Mouse (Mus musculus): ENCODE data around the gene Nrxn3. TPM values are rescaled to one million over a fixed set of nuclear protein-coding genes. Genes with fewer than 3 reads are reported as not detected.

The Nrxn3 gene
- polyA plus RNA-seq, 1 experiment, result 0.47 TPM

GRCm38 (mm10) chr12:89035984-89036618 lies 313.4 kb downstream of the Nrxn3 start:
- H3K4me1 ChIP-seq (ENCODE audit: control insufficient read depth, insufficient read depth, insufficient read length, low read length), result no peaks in the 10 kb centered on the region
- 64% methylated on average over 4 of the region's 4 CpGs for WGBS
- H3K4me3 ChIP-seq (ENCODE audit: low read depth, low read length), result no peak overlapping the region
- no peaks in the 10 kb centered on the region for H3K36me3 ChIP-seq (ENCODE audit: control insufficient read depth, insufficient read depth, low read length)
- H3K27me3 ChIP-seq (ENCODE audit: control insufficient read depth, insufficient read depth, low read length), result no peaks in the 10 kb centered on the region
- no peak overlapping the region for H3K27ac ChIP-seq (ENCODE audit: insufficient read depth, low read depth, low read length)
- TF ChIP-seq CTCF (IDR thresholded peaks at IDR 0.05; ENCODE audit: extremely low read depth, insufficient read length, insufficient replicate concordance, low read depth, low read length), result no peak
- TF ChIP-seq POLR2A (IDR thresholded peaks at IDR 0.05; ENCODE audit: low read depth, low read length), result no peak

DNA sequence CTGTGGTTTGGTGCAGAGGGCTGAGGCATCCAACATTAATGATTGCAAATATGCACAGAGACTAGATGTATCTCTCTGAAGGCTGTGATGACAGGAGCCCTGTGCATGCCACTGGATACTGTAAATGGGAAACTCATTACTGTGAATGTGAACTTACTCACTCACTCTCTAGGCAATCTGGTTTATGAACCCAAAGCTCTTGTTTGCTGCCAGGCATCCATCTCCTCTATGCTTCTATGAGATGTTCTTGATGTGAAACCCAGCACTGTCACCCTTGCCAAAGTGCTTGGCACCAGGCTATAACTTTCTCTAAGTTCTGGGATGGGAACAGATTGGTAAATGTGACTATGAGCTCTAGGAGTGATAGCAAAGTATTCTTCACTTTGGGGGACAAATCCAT lies 317.5 kb downstream of the Nrxn3 start:
- Histone ChIP-seq H3K4me3 (ENCODE audit: low read depth, low read length) (no peak overlapping the region), H3K27me3 (ENCODE audit: control insufficient read depth, insufficient read depth, low read length) (no peaks in the 10 kb centered on the region), H3K27ac (ENCODE audit: insufficient read depth, low read depth, low read length) (no peak overlapping the region), H3K4me1 (ENCODE audit: control insufficient read depth, insufficient read depth, insufficient read length, low read length) (no peaks in the 10 kb centered on the region), H3K36me3 (ENCODE audit: control insufficient read depth, insufficient read depth, low read length) (no peaks in the 10 kb centered on the region)
- TF ChIP-seq CTCF (IDR thresholded peaks at IDR 0.05; ENCODE audit: extremely low read depth, insufficient read length, insufficient replicate concordance, low read depth, low read length), result no peak
- no peak for TF ChIP-seq POLR2A (IDR thresholded peaks at IDR 0.05; ENCODE audit: low read depth, low read length)

GRCm38 (mm10) chr12:89041429-89042107 lies 318.9 kb downstream of the Nrxn3 start:
- H3K4me3 ChIP-seq (ENCODE audit: low read depth, low read length), result no peak overlapping the region
- no peak overlapping the region for H3K27ac ChIP-seq (ENCODE audit: insufficient read depth, low read depth, low read length)
- WGBS, result 71% methylated on average over 2 of the region's 2 CpGs
- H3K36me3 ChIP-seq (ENCODE audit: control insufficient read depth, insufficient read depth, low read length), result no peaks in the 10 kb centered on the region
- H3K27me3 ChIP-seq (ENCODE audit: control insufficient read depth, insufficient read depth, low read length), result no peaks in the 10 kb centered on the region
- H3K4me1 ChIP-seq (ENCODE audit: control insufficient read depth, insufficient read depth, insufficient read length, low read length), result no peaks in the 10 kb centered on the region
- no peak for TF ChIP-seq CTCF (IDR thresholded peaks at IDR 0.05; ENCODE audit: extremely low read depth, insufficient read length, insufficient replicate concordance, low read depth, low read length)
- no peak for TF ChIP-seq POLR2A (IDR thresholded peaks at IDR 0.05; ENCODE audit: low read depth, low read length)

DNA sequence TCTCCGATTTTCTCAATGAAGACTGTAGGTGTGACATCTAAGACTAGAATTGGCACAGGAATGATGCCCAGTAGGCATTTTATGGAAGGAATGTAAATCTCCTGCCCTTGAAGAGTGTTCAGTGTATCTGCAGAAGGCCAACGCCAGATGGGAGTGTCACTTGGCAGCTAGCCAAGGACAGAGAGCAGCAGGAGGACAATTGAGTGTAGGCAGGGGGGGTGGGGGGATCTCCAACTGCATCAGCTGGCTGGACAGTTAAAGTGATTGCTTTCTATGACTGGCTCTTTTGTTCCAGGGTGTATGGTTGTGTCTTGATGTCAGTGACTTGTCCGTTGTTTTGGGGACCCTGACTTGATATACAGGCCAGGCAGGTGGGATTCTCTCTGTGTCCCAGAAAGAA lies 326.6 kb downstream of the Nrxn3 start:
- Histone ChIP-seq H3K4me3 (ENCODE audit: low read depth, low read length) (no peak overlapping the region), H3K36me3 (ENCODE audit: control insufficient read depth, insufficient read depth, low read length) (no peaks in the 10 kb centered on the region), H3K27ac (ENCODE audit: insufficient read depth, low read depth, low read length) (no peak overlapping the region), H3K4me1 (ENCODE audit: control insufficient read depth, insufficient read depth, insufficient read length, low read length) (no peaks in the 10 kb centered on the region), H3K27me3 (ENCODE audit: control insufficient read depth, insufficient read depth, low read length) (no peaks in the 10 kb centered on the region)
- TF ChIP-seq POLR2A (IDR thresholded peaks at IDR 0.05; ENCODE audit: low read depth, low read length) (no peak), CTCF (IDR thresholded peaks at IDR 0.05; ENCODE audit: extremely low read depth, insufficient read length, insufficient replicate concordance, low read depth, low read length) (no peak)
- 41% methylated on average over 3 of the region's 3 CpGs for WGBS

DNA sequence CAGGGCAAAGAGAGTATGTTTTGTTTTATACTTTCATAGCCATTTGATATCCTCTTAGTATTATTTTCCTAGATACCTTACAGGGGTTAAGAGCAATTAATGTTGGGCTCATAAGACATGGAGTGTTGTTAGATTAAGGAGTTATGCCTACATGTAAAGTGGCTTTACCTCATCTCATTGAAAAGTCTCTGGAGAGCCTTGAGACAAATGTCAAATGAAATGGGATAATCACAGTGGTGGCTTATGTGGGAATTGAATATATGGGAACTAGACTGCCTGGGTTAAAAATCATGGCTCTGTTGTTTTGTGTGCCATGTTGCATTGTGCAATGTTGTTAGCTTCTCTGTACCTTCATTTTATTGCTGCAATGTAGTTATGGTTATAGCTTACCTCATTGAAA lies 327.0 kb downstream of the Nrxn3 start:
- no peak overlapping the region for H3K27ac ChIP-seq (ENCODE audit: insufficient read depth, low read depth, low read length)
- no peaks in the 10 kb centered on the region for H3K27me3 ChIP-seq (ENCODE audit: control insufficient read depth, insufficient read depth, low read length)

GRCm38 (mm10) chr12:89072436-89072835 lies 349.8 kb downstream of the Nrxn3 start:
- TF ChIP-seq POLR2A (IDR thresholded peaks at IDR 0.05; ENCODE audit: low read depth, low read length), result no peak
- no peak for TF ChIP-seq CTCF (IDR thresholded peaks at IDR 0.05; ENCODE audit: extremely low read depth, insufficient read length, insufficient replicate concordance, low read depth, low read length)
- Histone ChIP-seq H3K4me3 (ENCODE audit: low read depth, low read length) (no peak overlapping the region), H3K4me1 (ENCODE audit: control insufficient read depth, insufficient read depth, insufficient read length, low read length) (no peaks in the 10 kb centered on the region), H3K27me3 (ENCODE audit: control insufficient read depth, insufficient read depth, low read length) (no peaks in the 10 kb centered on the region), H3K27ac (ENCODE audit: insufficient read depth, low read depth, low read length) (no peak overlapping the region), H3K36me3 (ENCODE audit: control insufficient read depth, insufficient read depth, low read length) (no peaks in the 10 kb centered on the region)

More for the DNA sequence above, 327.0 kb downstream of the Nrxn3 start:
- TF ChIP-seq CTCF (IDR thresholded peaks at IDR 0.05; ENCODE audit: extremely low read depth, insufficient read length, insufficient replicate concordance, low read depth, low read length), result no peak
- no peak for TF ChIP-seq POLR2A (IDR thresholded peaks at IDR 0.05; ENCODE audit: low read depth, low read length)
- Histone ChIP-seq H3K36me3 (ENCODE audit: control insufficient read depth, insufficient read depth, low read length) (no peaks in the 10 kb centered on the region), H3K4me1 (ENCODE audit: control insufficient read depth, insufficient read depth, insufficient read length, low read length) (no peaks in the 10 kb centered on the region), H3K4me3 (ENCODE audit: low read depth, low read length) (no peak overlapping the region)

DNA sequence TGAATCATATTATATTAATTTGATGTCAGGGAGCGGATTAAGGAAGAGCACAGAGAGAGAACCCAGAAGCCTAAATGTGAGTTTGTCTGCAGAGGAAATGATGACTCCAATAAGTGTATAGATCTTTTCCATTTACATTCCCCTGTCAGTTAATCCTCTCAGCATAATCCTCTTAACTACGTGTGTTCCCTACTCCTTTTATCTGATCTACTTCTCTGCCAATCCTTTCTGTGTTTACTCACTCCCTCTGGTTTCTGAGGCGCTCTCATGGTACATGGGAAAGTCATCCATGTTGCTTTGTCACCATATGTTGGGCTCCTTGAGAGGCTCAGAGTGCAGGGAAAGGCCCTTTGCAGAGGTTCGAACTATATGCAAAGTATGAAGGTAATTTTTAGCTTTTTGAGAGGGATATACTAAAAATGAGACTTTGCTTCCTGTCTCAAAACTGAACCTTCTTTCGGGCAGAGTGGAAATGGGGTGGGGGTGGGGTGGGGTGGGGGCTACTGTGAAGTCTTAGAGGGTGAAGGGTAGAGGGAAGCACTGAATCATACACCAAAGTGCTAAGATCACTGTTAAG lies 350.6 kb downstream of the Nrxn3 start:
- no peaks in the 10 kb centered on the region for H3K27me3 ChIP-seq (ENCODE audit: control insufficient read depth, insufficient read depth, low read length)
- H3K27ac ChIP-seq (ENCODE audit: insufficient read depth, low read depth, low read length), result no peak overlapping the region
- no peaks in the 10 kb centered on the region for H3K4me1 ChIP-seq (ENCODE audit: control insufficient read depth, insufficient read depth, insufficient read length, low read length)
- no peaks in the 10 kb centered on the region for H3K36me3 ChIP-seq (ENCODE audit: control insufficient read depth, insufficient read depth, low read length)
- TF ChIP-seq POLR2A (IDR thresholded peaks at IDR 0.05; ENCODE audit: low read depth, low read length), result no peak
- no peak for TF ChIP-seq CTCF (IDR thresholded peaks at IDR 0.05; ENCODE audit: extremely low read depth, insufficient read length, insufficient replicate concordance, low read depth, low read length)
- 54% methylated on average over 5 of the region's 5 CpGs for WGBS
- no peak overlapping the region for H3K4me3 ChIP-seq (ENCODE audit: low read depth, low read length)
